Mouse (Mus musculus): Measurements from ENCODE around the gene Asic4.

GRCm38 (mm10) chr1:75486561-75486960 is 36.3 kb downstream of the Asic4 start:
- TF ChIP-seq TCF3 (IDR thresholded peaks at IDR 0.05; ENCODE audit: insufficient read length, low read depth) (no peak), POLR2A (IDR thresholded peaks at IDR 0.05; ENCODE audit: insufficient read length, low read depth) (no peak), TCF12 (IDR thresholded peaks at IDR 0.05; ENCODE audit: insufficient read depth, poor library complexity, severe bottlenecking) (no peak), REST (IDR thresholded peaks at IDR 0.05; ENCODE audit: insufficient read depth, insufficient read length) (no peak), MYOG (IDR thresholded peaks at IDR 0.05; ENCODE audit: control insufficient read depth in 1 of 3, insufficient read depth in 1 of 3, insufficient read length in 2 of 3, low read depth in 2 of 3) (no peak), CEBPB (IDR thresholded peaks at IDR 0.05; ENCODE audit: insufficient read depth, poor library complexity, severe bottlenecking) (no peak), MAX (IDR thresholded peaks at IDR 0.05; ENCODE audit: low read depth) (no peak), POLR2AphosphoS2 (IDR thresholded peaks at IDR 0.05; ENCODE audit: insufficient read length, low read depth) (no peak)
